Mouse (Mus musculus) midbrain, postnatal 0 days (tissue): ENCODE results near the gene Rhov. TPM values are rescaled to one million over a fixed set of nuclear protein-coding genes. Genes with fewer than 3 reads are reported as not detected.

ENCODE experiments used
- ATAC-seq: fragments of 200-750 bp; cut with Nextera tagmentation; 2 replicates; pipeline ENCODE4 v1.8.0; 2017; ENCODE audit warnings: moderate number of reproducible peaks, mild to moderate bottlenecking, moderate TSS enrichment, moderate library complexity; ENCODE audit not compliant: low FRiP score
- DNase-seq: peaks from one replicate; pipeline ENCODE4 v3.0.0-alpha.2; 2015; ENCODE audit warnings: low spot score
- H3K27ac ChIP-seq: fragments of 300-500 bp; sonication (generic); 2 replicates; pipeline ENCODE4 v1.5.1; 2014; ENCODE audit warnings: low read depth, mild to moderate bottlenecking, low read length, mixed read lengths
- H3K27me3 ChIP-seq: fragments of 300-500 bp; sonication (generic); 2 replicates; pipeline ENCODE4 v1.6.1; 2014; ENCODE audit warnings: low read length, control low read depth, mixed read lengths; ENCODE audit not compliant: insufficient read depth
- H3K36me3 ChIP-seq: fragments of 300-500 bp; sonication (generic); 2 replicates; pipeline ENCODE4 v1.6.1; 2014; ENCODE audit warnings: low read length, control low read depth, mixed read lengths; ENCODE audit not compliant: insufficient read depth
- H3K4me1 ChIP-seq: fragments of 300-500 bp; sonication (generic); 2 replicates; pipeline ENCODE4 v1.6.1; 2014; ENCODE audit warnings: mild to moderate bottlenecking, control low read depth, antibody characterized with exemption, low read length, mixed read lengths; ENCODE audit not compliant: insufficient read depth
- H3K4me2 ChIP-seq: fragments of 300-500 bp; sonication (generic); 2 replicates; pipeline ENCODE4 v1.6.1; 2014; ENCODE audit warnings: low read depth, mild to moderate bottlenecking, low read length, mixed read lengths; ENCODE audit not compliant: poor library complexity, severe bottlenecking
- H3K4me3 ChIP-seq: fragments of 300-500 bp; sonication (generic); 2 replicates; pipeline ENCODE4 v1.5.1; 2014; ENCODE audit warnings: low read depth, mild to moderate bottlenecking, low read length, moderate library complexity
- H3K9ac ChIP-seq: fragments of 300-500 bp; sonication (generic); replicated peaks from 2 replicates; pipeline ENCODE4 v1.6.1; 2014; ENCODE audit warnings: mild to moderate bottlenecking, low read length, moderate library complexity, mixed read lengths; ENCODE audit not compliant: poor library complexity, severe bottlenecking
- H3K9me3 ChIP-seq: fragments of 300-500 bp; sonication (generic); 2 replicates; pipeline ENCODE4 v1.6.1; 2016; ENCODE audit warnings: low read length, control low read depth
- CTCF ChIP-seq: IDR thresholded peaks from 2 replicates; pipeline ENCODE4 v1.5.1; 2016; ENCODE audit warnings: antibody characterized with exemption, mild to moderate bottlenecking
- WGBS: fragments of 180-500 bp; shearing (Covaris S2); extraction: QIAGEN DNeasy Blood & Tissue Kit; methylation state at CpG from one replicate; pipeline ENCODE4 v1.1.7; 2014; 5-methylcytosine and 5-hydroxymethylcytosine counted together
- polyA plus RNA-seq: library from polyadenylated mRNA; unstranded; fragments of >200 nt; fragmentation: Nextera tagmentation; extraction: Ambion mirVana; gene quantifications from 2 replicates; pipeline ENCODE4 v1.2.1, GENCODE M21; 2015
- total RNA-seq: library from RNA; depleted of rRNA; stranded (reverse); fragments of >200 nt; gene quantifications from 2 replicates; pipeline ENCODE4 v1.2.3, GENCODE M21; 2014; rRNA removed

The Rhov gene
- total and polyA plus RNA-seq, 2 experiments from 2014 or later = 32.7 to 37.7 TPM

GRCm38 (mm10) chr2:119229775-119230704 is 41.0 kb downstream of the Rhov start, which contains the start of gene Ppp1r14d:
Gene Ppp1r14d, minus strand, starts transcription at chr2:119229906.
- Histone ChIP-seq H3K4me3 (no peak within 1 kb of the TSS), H3K9me3 (no peaks in the 10 kb centered on the region), H3K4me1 (no peaks in the 10 kb centered on the region), H3K9ac (no peak within 1 kb of the TSS), H3K27me3 (no peaks in the 10 kb centered on the region), H3K36me3 (no peaks in the 10 kb centered on the region), H3K27ac (no peak within 1 kb of the TSS), H3K4me2 (no peak within 1 kb of the TSS)
- DNase-seq = no peak
- no peak for TF ChIP-seq CTCF
- 74% methylated on average over 6 of the region's 6 CpGs for WGBS
- ATAC-seq = no peak

Other genes with a start within 250 kb of the Rhov start
- gene Ccdc32, start 241.9 kb downstream of the Rhov start, total RNA-seq = 26.5 and 44.7 TPM in 2 replicates
- 49.4 and 51.8 TPM in 2 replicates for gene Ccdc32, start 241.9 kb downstream of the Rhov start, polyA plus RNA-seq
- 10.1 and 10.2 TPM in 2 replicates for gene Rpusd2, start 236.5 kb downstream of the Rhov start, total RNA-seq
- 2.9 and 3.2 TPM in 2 replicates for gene Rpusd2, start 236.5 kb downstream of the Rhov start, polyA plus RNA-seq
- gene Knl1, start 224.2 kb downstream of the Rhov start, total RNA-seq = 1.5 and 2.3 TPM in 2 replicates
- gene Knl1, start 224.2 kb downstream of the Rhov start, polyA plus RNA-seq = 1.9 and 3.7 TPM in 2 replicates
- gene Rad51, start 158.5 kb downstream of the Rhov start, total RNA-seq = 0.22 and 0.66 TPM in 2 replicates
- 3.9 and 5.9 TPM in 2 replicates for gene Rad51, start 158.5 kb downstream of the Rhov start, polyA plus RNA-seq
- 34.8 and 37.2 TPM in 2 replicates for gene Rmdn3, start 114.2 kb downstream of the Rhov start, total RNA-seq
- 38.8 and 43.1 TPM in 2 replicates for gene Rmdn3, start 114.2 kb downstream of the Rhov start, polyA plus RNA-seq
- 11.0 and 15.9 TPM in 2 replicates for gene Gchfr, start 103.5 kb downstream of the Rhov start, total RNA-seq
- gene Gchfr, start 103.5 kb downstream of the Rhov start, polyA plus RNA-seq = 9.9 and 12.0 TPM in 2 replicates
- 0.05 TPM in 1 of 2 replicates, not detected in the other for gene Gm14137, start 96.8 kb downstream of the Rhov start, total RNA-seq
- gene Gm14137, start 96.8 kb downstream of the Rhov start, polyA plus RNA-seq = 0.32 and 0.47 TPM in 2 replicates
- gene Zfyve19, start 62.7 kb downstream of the Rhov start, total RNA-seq = 30.5 and 44.0 TPM in 2 replicates
- gene Zfyve19, start 62.7 kb downstream of the Rhov start, polyA plus RNA-seq = 52.0 and 57.3 TPM in 2 replicates
- 22.1 and 24.5 TPM in 2 replicates for gene Dnajc17, start 62.5 kb downstream of the Rhov start, total RNA-seq
- gene Dnajc17, start 62.5 kb downstream of the Rhov start, polyA plus RNA-seq = 24.5 and 25.9 TPM in 2 replicates
- gene Ppp1r14d, start 41.4 kb downstream of the Rhov start, total RNA-seq = not detected in 2 replicates
- not detected in 2 replicates for gene Ppp1r14d, start 41.4 kb downstream of the Rhov start, polyA plus RNA-seq
- 1.3 and 1.9 TPM in 2 replicates for gene Spint1, start 33.9 kb downstream of the Rhov start, total RNA-seq
- gene Spint1, start 33.9 kb downstream of the Rhov start, polyA plus RNA-seq = 0.93 and 1.1 TPM in 2 replicates
- gene Vps18, start 17.5 kb upstream of the Rhov start, total RNA-seq = 30.1 and 36.9 TPM in 2 replicates
- gene Vps18, start 17.5 kb upstream of the Rhov start, polyA plus RNA-seq = 21.4 and 21.6 TPM in 2 replicates
- 3.9 TPM in 2 replicates for gene Dll4, start 54.5 kb upstream of the Rhov start, total RNA-seq
- gene Dll4, start 54.5 kb upstream of the Rhov start, polyA plus RNA-seq = 2.3 and 2.6 TPM in 2 replicates
- 9.5 and 18.7 TPM in 2 replicates for gene Chac1, start 80.0 kb upstream of the Rhov start, total RNA-seq
- gene Chac1, start 80.0 kb upstream of the Rhov start, polyA plus RNA-seq = 10.2 and 13.5 TPM in 2 replicates
- 13.2 and 15.0 TPM in 2 replicates for gene Ino80, start 206.4 kb upstream of the Rhov start, total RNA-seq
- gene Ino80, start 206.4 kb upstream of the Rhov start, polyA plus RNA-seq = 2.2 and 2.4 TPM in 2 replicates